Comparison of ENCODE assay signal across 18 mouse cellular contexts in genomic region chr3:157803356-157803755, GRCm38 (mm10).
"Had no signal": no experiment of that assay in that cellular context is flagged by ENCODE, and none has a peak within 500 bp of the region (broad histone marks: within the 10 kb centered on the region; RNA-seq: fewer than 3 reads in every experiment).

No protein-coding gene starts in this region.

- ATAC-seq: midbrain, embryonic 16.5 days had no signal

- DNase-seq: lung, adult 18-20 months; lung, embryonic 14.5 days; lung, postnatal 10 days; lung, postnatal 4 days; midbrain, embryonic 14.5 days; retina, postnatal 1 day; right cerebral cortex, adult 18-20 months; right cerebral cortex, postnatal 25 days; right cerebral cortex, postnatal 4 days; spleen, adult 18-20 months; thymus, adult 18-20 months; thymus, postnatal 14 days; thymus, postnatal 36 days had no signal

- H3K4me1 ChIP-seq: midbrain, embryonic 10.5 days; midbrain, embryonic 12.5 days; neural tube, embryonic 13.5 days; neural tube, embryonic 15.5 days had no signal

- H3K27me3 ChIP-seq: midbrain, embryonic 12.5 days; neural tube, embryonic 13.5 days; neural tube, embryonic 15.5 days had no signal

- H3K4me3 ChIP-seq: midbrain, embryonic 10.5 days; midbrain, embryonic 12.5 days; neural tube, embryonic 13.5 days; neural tube, embryonic 15.5 days had no signal

- H3K4me2 ChIP-seq: lung, embryonic 14.5 days; midbrain, embryonic 12.5 days; neural tube, embryonic 13.5 days; neural tube, embryonic 15.5 days had no signal

- H3K36me3 ChIP-seq: midbrain, embryonic 10.5 days; midbrain, embryonic 12.5 days; neural tube, embryonic 13.5 days; neural tube, embryonic 15.5 days had no signal

- H3K9me3 ChIP-seq: midbrain, embryonic 10.5 days; midbrain, embryonic 12.5 days; neural tube, embryonic 13.5 days; neural tube, embryonic 15.5 days had no signal

- H3K27ac ChIP-seq: midbrain, embryonic 10.5 days; midbrain, embryonic 12.5 days; neural tube, embryonic 13.5 days; neural tube, embryonic 15.5 days had no signal

- H3K9ac ChIP-seq: lung, embryonic 14.5 days; midbrain, embryonic 12.5 days; neural tube, embryonic 13.5 days; neural tube, embryonic 15.5 days had no signal
